Mouse (Mus musculus): ENCODE measurements at regions not wholly inside any gene's neighbourhood (a gene's known extent, or its start where the extent isn't known, plus 50 kb on each side); places are given as distances from the start of the nearest gene placed in this dataset.

DNA sequence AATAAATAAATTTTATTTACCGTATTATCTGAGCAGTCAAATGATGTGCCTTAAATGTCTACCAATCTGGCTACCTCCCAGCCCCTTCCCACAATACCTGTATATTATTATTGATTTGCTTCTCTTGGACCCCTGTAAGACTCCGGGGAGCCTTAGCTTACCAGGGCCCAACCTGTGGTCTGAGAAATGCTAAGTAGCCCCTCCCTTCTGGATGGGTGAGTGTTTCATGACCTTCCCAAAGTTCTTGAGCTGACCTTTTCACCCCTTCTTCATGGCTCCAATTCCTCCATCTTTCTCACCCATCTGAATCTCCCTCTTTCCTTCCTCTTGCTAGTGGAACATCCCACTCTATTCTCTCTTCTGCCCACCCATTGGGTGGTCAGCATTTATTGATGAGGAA lies 67.2 kb upstream of the Rapgef5 start:
- Histone ChIP-seq H3K36me3 (ENCODE audit: control insufficient read depth, insufficient read depth, low read length) (no peaks in the 10 kb centered on the region), H3K4me3 (ENCODE audit: low read depth, low read length) (no peak overlapping the region), H3K27me3 (ENCODE audit: control insufficient read depth, insufficient read depth, low read length) (no peaks in the 10 kb centered on the region), H3K27ac (ENCODE audit: insufficient read depth, low read depth, low read length) (no peak overlapping the region), H3K4me1 (ENCODE audit: control insufficient read depth, insufficient read depth, insufficient read length, low read length) (peaks cover 15% of the 10 kb centered on the region; the same call in 1 of the 2 replicates)
- TF ChIP-seq CTCF (IDR thresholded peaks at IDR 0.05; ENCODE audit: extremely low read depth, insufficient read length, insufficient replicate concordance, low read depth, low read length): no peak
- TF ChIP-seq POLR2A (IDR thresholded peaks at IDR 0.05; ENCODE audit: low read depth, low read length): no peak
- WGBS: 98% methylated on average over 2 of the region's 2 CpGs

GRCm38 (mm10) chr12:117450106-117450505 lies 66.2 kb upstream of the Rapgef5 start:
- peaks cover 15% of the 10 kb centered on the region; the same call in 1 of the 2 replicates for H3K4me1 ChIP-seq (ENCODE audit: control insufficient read depth, insufficient read depth, insufficient read length, low read length)
- no peak overlapping the region for H3K27ac ChIP-seq (ENCODE audit: insufficient read depth, low read depth, low read length)
- H3K27me3 ChIP-seq (ENCODE audit: control insufficient read depth, insufficient read depth, low read length): no peaks in the 10 kb centered on the region
- H3K36me3 ChIP-seq (ENCODE audit: control insufficient read depth, insufficient read depth, low read length): no peaks in the 10 kb centered on the region
- no peak overlapping the region for H3K4me3 ChIP-seq (ENCODE audit: low read depth, low read length)
- TF ChIP-seq POLR2A (IDR thresholded peaks at IDR 0.05; ENCODE audit: low read depth, low read length): no peak
- no peak for TF ChIP-seq CTCF (IDR thresholded peaks at IDR 0.05; ENCODE audit: extremely low read depth, insufficient read length, insufficient replicate concordance, low read depth, low read length)

DNA sequence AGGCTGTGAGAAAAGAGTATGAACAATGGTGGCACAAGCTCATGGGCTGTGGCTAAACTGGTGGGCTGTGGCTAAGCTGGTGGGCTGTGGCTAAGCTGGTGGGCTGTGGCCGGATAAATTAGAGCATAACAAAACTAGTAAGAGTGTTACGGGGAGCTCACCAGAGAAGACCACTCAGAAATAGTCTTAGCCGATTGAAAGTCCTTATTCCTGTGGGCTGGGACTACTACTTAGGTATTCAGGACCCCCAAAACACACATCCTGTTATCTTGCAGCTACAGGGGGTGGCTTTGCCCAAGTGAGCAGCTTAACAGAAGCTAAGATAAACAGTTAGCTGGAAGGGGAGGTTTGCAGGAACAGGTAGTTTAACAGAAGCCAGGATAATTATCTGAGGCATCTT lies 65.4 kb upstream of the Rapgef5 start:
- no peaks in the 10 kb centered on the region for H3K36me3 ChIP-seq (ENCODE audit: control insufficient read depth, insufficient read depth, low read length)

DNA sequence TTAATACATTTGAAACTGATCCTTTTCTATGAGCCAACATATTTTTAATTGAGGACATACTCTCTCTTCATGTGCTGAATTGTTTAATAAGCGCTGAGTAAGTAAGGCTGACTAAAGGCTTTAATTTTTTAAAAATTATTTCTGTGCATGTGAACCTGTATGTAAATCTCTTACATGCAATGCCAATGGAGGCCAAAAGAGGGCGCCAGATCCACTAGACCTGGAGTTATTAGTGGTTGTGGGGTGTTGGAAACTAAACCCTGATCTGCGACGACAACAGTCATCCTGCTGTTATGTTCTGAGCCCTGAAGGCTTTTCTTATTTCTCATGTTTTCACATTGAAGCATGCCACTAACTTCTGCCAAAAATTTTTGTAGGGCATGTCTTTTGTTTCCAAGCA lies 64.8 kb upstream of the Rapgef5 start:
- H3K36me3 ChIP-seq (ENCODE audit: control insufficient read depth, insufficient read depth, low read length): no peaks in the 10 kb centered on the region
- H3K4me1 ChIP-seq (ENCODE audit: control insufficient read depth, insufficient read depth, insufficient read length, low read length): peaks cover 15% of the 10 kb centered on the region; the same call in 1 of the 2 replicates
- no peak overlapping the region for H3K4me3 ChIP-seq (ENCODE audit: low read depth, low read length)
- WGBS: 75% methylated on average over 4 of the region's 4 CpGs
- H3K27me3 ChIP-seq (ENCODE audit: control insufficient read depth, insufficient read depth, low read length): no peaks in the 10 kb centered on the region
- TF ChIP-seq POLR2A (IDR thresholded peaks at IDR 0.05; ENCODE audit: low read depth, low read length) (no peak), CTCF (IDR thresholded peaks at IDR 0.05; ENCODE audit: extremely low read depth, insufficient read length, insufficient replicate concordance, low read depth, low read length) (peak; percentile 47; the same call in 1 of the 2 replicates)
- H3K27ac ChIP-seq (ENCODE audit: insufficient read depth, low read depth, low read length): no peak overlapping the region

More for the DNA sequence above, 65.4 kb upstream of the Rapgef5 start:
- H3K4me1 ChIP-seq (ENCODE audit: control insufficient read depth, insufficient read depth, insufficient read length, low read length): peaks cover 15% of the 10 kb centered on the region; the same call in 1 of the 2 replicates
- H3K27me3 ChIP-seq (ENCODE audit: control insufficient read depth, insufficient read depth, low read length): no peaks in the 10 kb centered on the region
- no peak overlapping the region for H3K4me3 ChIP-seq (ENCODE audit: low read depth, low read length)
- no peak for TF ChIP-seq CTCF (IDR thresholded peaks at IDR 0.05; ENCODE audit: extremely low read depth, insufficient read length, insufficient replicate concordance, low read depth, low read length)
- TF ChIP-seq POLR2A (IDR thresholded peaks at IDR 0.05; ENCODE audit: low read depth, low read length): no peak
- WGBS: 85% methylated on average over 3 of the region's 3 CpGs
- H3K27ac ChIP-seq (ENCODE audit: insufficient read depth, low read depth, low read length): no peak overlapping the region

DNA sequence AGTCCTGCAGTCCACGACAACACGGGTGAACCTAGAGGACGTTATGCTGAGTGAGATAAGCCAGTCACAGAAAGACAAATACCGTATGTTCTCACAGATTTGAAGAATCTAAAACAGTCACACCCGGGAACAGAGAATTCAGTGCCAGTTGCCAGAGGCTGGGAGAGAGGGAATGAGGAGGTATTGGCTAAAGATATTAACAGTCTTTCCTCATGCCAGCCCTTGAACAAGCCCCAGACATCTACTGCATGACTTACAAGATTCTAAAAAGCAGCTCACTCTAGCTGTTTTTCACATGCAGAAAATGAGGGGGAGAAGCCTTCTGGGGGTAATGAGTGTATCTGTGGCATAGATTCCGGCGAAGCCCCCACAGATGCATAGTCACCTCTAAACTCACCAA lies 60.5 kb upstream of the Rapgef5 start:
- H3K4me1 ChIP-seq (ENCODE audit: control insufficient read depth, insufficient read depth, insufficient read length, low read length): peaks cover 17% of the 10 kb centered on the region
- TF ChIP-seq POLR2A (IDR thresholded peaks at IDR 0.05; ENCODE audit: low read depth, low read length): no peak
- no peak for TF ChIP-seq CTCF (IDR thresholded peaks at IDR 0.05; ENCODE audit: extremely low read depth, insufficient read length, insufficient replicate concordance, low read depth, low read length)
- WGBS: 48% methylated on average over 7 of the region's 7 CpGs
- H3K27ac ChIP-seq (ENCODE audit: insufficient read depth, low read depth, low read length): no peak overlapping the region
- H3K27me3 ChIP-seq (ENCODE audit: control insufficient read depth, insufficient read depth, low read length): no peaks in the 10 kb centered on the region
- no peaks in the 10 kb centered on the region for H3K36me3 ChIP-seq (ENCODE audit: control insufficient read depth, insufficient read depth, low read length)
- H3K4me3 ChIP-seq (ENCODE audit: low read depth, low read length): no peak overlapping the region

DNA sequence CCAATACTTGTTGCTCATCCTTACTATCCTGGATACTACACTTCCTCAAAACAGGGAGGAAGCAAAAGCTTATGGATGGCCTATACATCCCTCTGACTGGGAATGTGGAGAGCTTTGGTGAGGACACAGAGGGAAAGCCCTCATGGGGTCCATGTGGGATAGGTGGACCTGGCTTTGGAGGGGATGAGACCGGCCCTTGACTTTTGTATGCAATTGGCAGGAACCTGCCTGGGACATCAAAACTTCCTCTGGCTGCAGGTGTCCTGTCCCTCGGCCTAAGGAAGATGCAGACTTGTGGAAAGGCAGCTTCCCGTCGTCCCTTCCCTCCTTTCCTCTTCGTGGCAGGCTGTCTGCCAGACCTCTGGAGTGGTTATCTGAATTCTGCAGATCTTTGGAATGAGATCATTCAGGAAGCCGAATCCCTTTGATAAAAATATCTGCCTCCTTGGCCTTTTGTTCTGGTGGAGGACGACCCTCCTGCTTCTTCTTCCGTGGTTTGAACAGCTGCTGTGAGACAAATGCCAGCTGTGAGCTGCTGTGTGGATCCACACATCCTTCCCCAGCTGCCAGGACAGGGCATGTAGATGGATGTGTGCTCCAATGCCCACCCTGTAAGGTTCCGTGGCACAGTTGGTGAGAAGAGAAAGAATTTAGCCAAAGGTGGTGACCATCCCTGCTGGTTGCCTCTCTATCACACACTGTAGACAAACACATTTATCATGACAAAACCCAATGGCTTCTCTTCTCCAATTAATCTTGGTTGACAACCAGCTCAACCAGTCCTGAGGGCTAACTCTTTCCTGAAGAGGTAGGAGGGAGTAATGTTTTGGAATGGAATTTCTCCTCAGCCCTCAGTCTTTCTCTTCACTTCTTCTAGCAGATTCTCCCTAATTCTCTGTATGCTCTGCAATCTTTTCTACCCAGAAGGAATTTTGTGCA lies 57.9 kb upstream of the Rapgef5 start:
- TF ChIP-seq POLR2A (IDR thresholded peaks at IDR 0.05; ENCODE audit: low read depth, low read length): no peak
- no peak for TF ChIP-seq CTCF (IDR thresholded peaks at IDR 0.05; ENCODE audit: extremely low read depth, insufficient read length, insufficient replicate concordance, low read depth, low read length)
- H3K27ac ChIP-seq (ENCODE audit: insufficient read depth, low read depth, low read length): peak overlapping the region; percentile 72
- WGBS: 11% methylated on average over 9 of the region's 9 CpGs
- H3K27me3 ChIP-seq (ENCODE audit: control insufficient read depth, insufficient read depth, low read length): no peaks in the 10 kb centered on the region
- H3K4me3 ChIP-seq (ENCODE audit: low read depth, low read length): peak overlapping the region; percentile 21
- H3K36me3 ChIP-seq (ENCODE audit: control insufficient read depth, insufficient read depth, low read length): no peaks in the 10 kb centered on the region
- H3K4me1 ChIP-seq (ENCODE audit: control insufficient read depth, insufficient read depth, insufficient read length, low read length): peaks cover 15% of the 10 kb centered on the region

DNA sequence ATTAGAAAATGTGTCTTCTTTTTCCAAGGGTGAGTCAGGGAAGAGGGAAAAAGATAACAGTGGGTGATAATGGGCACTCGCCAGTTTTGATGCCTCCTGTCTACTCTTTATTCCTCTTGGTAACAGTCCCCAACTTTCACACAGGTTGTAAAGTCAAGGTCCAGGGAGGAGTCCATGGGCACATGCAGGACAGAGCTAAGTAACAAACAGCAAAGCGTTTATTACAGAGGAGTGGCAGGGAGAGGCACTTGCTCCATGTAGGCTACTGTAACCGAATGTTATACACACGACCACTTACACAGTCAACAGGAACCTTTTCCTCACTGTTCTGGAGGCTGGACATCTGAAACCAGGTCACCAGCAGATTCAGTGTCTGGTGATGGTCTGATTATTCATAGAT lies 56.7 kb upstream of the Rapgef5 start:
- Histone ChIP-seq H3K27ac (ENCODE audit: insufficient read depth, low read depth, low read length) (peak overlapping the region; percentile 90), H3K27me3 (ENCODE audit: control insufficient read depth, insufficient read depth, low read length) (no peaks in the 10 kb centered on the region), H3K4me3 (ENCODE audit: low read depth, low read length) (no peak overlapping the region), H3K36me3 (ENCODE audit: control insufficient read depth, insufficient read depth, low read length) (no peaks in the 10 kb centered on the region), H3K4me1 (ENCODE audit: control insufficient read depth, insufficient read depth, insufficient read length, low read length) (peaks cover 15% of the 10 kb centered on the region)
- TF ChIP-seq POLR2A (IDR thresholded peaks at IDR 0.05; ENCODE audit: low read depth, low read length) (no peak), CTCF (IDR thresholded peaks at IDR 0.05; ENCODE audit: extremely low read depth, insufficient read length, insufficient replicate concordance, low read depth, low read length) (no peak)
- WGBS: 30% methylated on average over 4 of the region's 4 CpGs
